Mouse (Mus musculus): ENCODE results near the gene Igfbp2. TPM values are rescaled to one million over a fixed set of nuclear protein-coding genes. Genes with fewer than 3 reads are reported as not detected.
A peak's percentile ranks its signal among the peaks of the same experiment; 100 is the strongest.

The Igfbp2 gene
- polyA plus RNA-seq, 1 experiment from 2014 or later = 290 TPM

DNA sequence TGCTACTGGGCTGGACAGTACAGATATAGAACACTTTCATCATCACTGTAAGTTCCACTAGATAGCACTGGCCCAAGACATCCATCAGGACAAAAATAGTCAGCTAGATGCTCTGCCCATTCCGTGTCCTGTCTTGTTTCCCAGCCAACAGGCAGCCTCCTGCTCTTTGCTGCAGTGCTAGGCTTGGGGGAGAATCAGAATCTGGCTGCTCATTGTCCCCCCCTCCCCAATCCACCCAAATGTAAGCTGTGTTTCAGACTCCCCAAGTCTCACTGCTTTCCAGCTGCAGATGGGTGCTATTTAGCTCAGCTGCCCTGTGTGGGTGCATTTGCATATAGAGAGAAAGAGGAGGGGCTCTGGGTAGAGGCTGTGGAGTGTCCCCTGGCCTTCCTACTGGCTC, 43.0 kb downstream of the Igfbp2 start:
- no peak overlapping the region for H3K4me3 ChIP-seq (ENCODE audit: low read depth, low read length)
- no peak for DNase-seq (ENCODE audit: low spot score)
- ATAC-seq (ENCODE audit: insufficient number of reproducible peaks, low FRiP score, low TSS enrichment, low read depth) = no peak
- no peak overlapping the region for H3K4me2 ChIP-seq (ENCODE audit: low read depth, severe bottlenecking)
- no peak overlapping the region for H3K27ac ChIP-seq (replicated peaks; ENCODE audit: low read depth, low read length)
- no peak overlapping the region for H3K9ac ChIP-seq (ENCODE audit: low read length)
- no peaks in the 10 kb centered on the region for H3K9me3 ChIP-seq (ENCODE audit: control insufficient read depth, low read length)
- 48% methylated on average over 1 of the region's 1 CpGs for WGBS
- peaks cover 17% of the 10 kb centered on the region for H3K4me1 ChIP-seq (ENCODE audit: control insufficient read depth, insufficient read depth, low read length)
- H3K36me3 ChIP-seq (ENCODE audit: control insufficient read depth, insufficient read depth, low read length) = no peaks in the 10 kb centered on the region
- H3K27me3 ChIP-seq (ENCODE audit: control insufficient read depth, insufficient read depth, low read length) = 0 out of 2 replicates have a peak, but pooled peaks cover 3% of the 10 kb centered on the region

DNA sequence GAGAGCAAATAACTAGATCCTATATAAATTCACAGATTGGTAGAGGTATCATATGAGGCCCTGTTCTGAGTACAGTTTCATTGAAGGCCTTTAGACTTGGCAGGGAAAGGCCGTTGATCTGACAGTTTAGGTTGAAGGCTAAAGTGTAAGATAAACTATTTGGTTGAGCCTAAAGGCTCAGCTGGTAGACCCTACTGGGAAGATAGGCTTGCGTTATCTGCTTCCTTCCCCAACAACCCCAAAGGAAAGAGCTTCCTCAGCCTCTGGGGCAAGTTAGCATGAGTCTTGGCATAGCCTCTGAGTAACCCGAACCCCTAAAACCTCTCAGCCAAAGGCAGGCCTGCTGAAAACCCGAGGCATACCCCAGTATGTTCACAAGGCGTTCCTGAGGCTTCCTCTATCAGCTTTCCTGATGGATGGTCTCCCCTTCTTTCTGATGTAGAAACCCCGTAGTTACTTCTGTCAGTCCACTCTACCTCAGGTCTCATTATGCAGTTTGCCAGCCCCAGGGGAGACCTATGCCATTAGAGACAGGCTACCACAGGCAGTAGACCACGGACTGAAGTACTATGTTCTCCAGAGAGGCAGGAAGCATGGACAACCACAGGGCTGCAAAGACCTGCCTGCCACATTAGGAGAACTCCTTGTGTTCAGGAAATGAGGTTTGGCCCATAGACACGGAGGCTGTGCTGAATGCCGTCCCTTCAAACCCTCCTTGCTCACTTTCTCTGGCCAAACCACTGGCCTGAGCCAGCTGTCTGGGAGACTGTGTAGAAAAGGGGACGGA, 44.3 kb downstream of the Igfbp2 start:
- Histone ChIP-seq H3K4me3 (ENCODE audit: low read depth, low read length) (no peak overlapping the region), H3K4me2 (ENCODE audit: low read depth, severe bottlenecking) (no peak overlapping the region), H3K27me3 (ENCODE audit: control insufficient read depth, insufficient read depth, low read length) (peaks cover 8% of the 10 kb centered on the region), H3K9me3 (ENCODE audit: control insufficient read depth, low read length) (no peaks in the 10 kb centered on the region), H3K9ac (ENCODE audit: low read length) (no peak overlapping the region), H3K4me1 (ENCODE audit: control insufficient read depth, insufficient read depth, low read length) (peaks cover 17% of the 10 kb centered on the region), H3K36me3 (ENCODE audit: control insufficient read depth, insufficient read depth, low read length) (no peaks in the 10 kb centered on the region), H3K27ac (replicated peaks; ENCODE audit: low read depth, low read length) (no peak overlapping the region)
- DNase-seq (ENCODE audit: low spot score) (no peak), ATAC-seq (ENCODE audit: insufficient number of reproducible peaks, low FRiP score, low TSS enrichment, low read depth) (no peak)
- 69% methylated on average over 10 of the region's 10 CpGs for WGBS

DNA sequence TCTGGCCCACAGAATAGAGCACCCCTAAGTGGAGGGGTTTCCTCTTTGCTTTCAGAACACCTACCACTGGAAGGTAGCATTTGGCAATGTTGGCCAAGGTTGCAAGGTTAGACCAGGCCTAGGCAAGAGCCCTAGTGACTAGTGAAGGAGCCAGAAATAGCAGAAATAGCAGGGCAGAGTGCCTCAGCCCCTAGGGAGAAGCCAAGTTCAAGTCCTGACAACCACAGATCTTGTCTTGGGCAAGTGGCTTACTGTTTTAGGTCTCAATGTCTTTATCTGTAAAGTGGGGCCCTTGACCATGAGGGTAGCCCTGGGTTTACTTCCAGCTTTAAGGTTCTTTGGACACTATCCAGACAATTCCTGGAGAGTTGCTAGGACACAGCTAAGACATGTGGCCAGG, 45.0 kb downstream of the Igfbp2 start:
- Histone ChIP-seq H3K9me3 (ENCODE audit: control insufficient read depth, low read length) (no peaks in the 10 kb centered on the region), H3K4me2 (ENCODE audit: low read depth, severe bottlenecking) (no peak overlapping the region; the same call in 1 of the 2 replicates), H3K27ac (replicated peaks; ENCODE audit: low read depth, low read length) (no peak overlapping the region), H3K4me3 (ENCODE audit: low read depth, low read length) (no peak overlapping the region), H3K27me3 (ENCODE audit: control insufficient read depth, insufficient read depth, low read length) (peaks cover 14% of the 10 kb centered on the region), H3K4me1 (ENCODE audit: control insufficient read depth, insufficient read depth, low read length) (peaks cover 19% of the 10 kb centered on the region), H3K9ac (ENCODE audit: low read length) (no peak overlapping the region), H3K36me3 (ENCODE audit: control insufficient read depth, insufficient read depth, low read length) (no peaks in the 10 kb centered on the region)
- no peak for DNase-seq (ENCODE audit: low spot score)
- no peak for ATAC-seq (ENCODE audit: insufficient number of reproducible peaks, low FRiP score, low TSS enrichment, low read depth)

DNA sequence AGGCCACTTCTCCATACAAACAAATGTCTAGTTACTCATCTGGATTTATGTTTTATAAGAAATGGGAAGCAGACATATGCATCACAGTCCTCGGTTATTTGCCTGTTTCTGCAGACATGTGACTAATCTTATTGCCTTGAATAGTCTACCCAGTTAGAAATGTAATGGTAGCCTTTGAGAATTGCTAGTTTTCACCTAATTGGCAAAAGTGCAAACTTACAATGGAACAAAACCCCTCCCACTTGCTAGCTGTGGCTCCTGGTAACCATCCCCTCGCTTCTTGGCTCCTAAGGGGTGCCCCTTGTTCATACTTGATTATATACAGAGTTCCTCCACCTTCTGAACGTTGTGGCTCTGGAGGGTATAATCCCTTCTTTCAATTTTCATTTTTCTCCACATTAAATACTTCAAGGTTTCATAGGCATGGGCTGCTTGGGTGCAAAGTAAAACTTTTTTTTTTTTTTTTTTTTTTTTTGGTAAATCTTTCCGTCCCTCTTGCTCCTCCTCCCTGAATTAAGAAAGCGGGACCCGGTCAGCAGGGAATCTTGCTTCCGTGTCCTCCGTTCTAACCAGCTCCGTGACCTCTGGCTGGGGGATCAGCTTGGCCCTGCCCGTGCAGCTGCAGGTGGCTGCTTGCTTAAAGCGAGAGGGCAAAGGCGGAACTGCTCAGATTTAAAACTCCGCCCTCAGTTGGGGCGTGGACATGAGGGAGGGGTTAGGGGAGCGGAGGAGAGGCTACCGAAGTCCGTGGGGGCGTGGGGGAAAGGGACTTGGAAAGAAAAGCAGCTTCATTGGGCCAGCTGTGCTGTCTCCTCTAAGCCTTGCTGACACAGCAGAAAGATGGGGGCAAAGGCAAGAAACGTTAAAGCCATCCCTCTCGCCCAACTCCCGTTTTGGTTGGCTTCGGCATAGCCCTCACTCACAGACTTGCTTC, 45.6 kb downstream of the Igfbp2 start:
- Histone ChIP-seq H3K36me3 (ENCODE audit: control insufficient read depth, insufficient read depth, low read length) (no peaks in the 10 kb centered on the region), H3K27me3 (ENCODE audit: control insufficient read depth, insufficient read depth, low read length) (peaks cover 14% of the 10 kb centered on the region), H3K4me1 (ENCODE audit: control insufficient read depth, insufficient read depth, low read length) (peaks cover 20% of the 10 kb centered on the region), H3K4me3 (ENCODE audit: low read depth, low read length) (peak overlapping the region; percentile 64), H3K9ac (ENCODE audit: low read length) (no peak overlapping the region), H3K9me3 (ENCODE audit: control insufficient read depth, low read length) (no peaks in the 10 kb centered on the region), H3K4me2 (ENCODE audit: low read depth, severe bottlenecking) (peak overlapping the region; percentile 85), H3K27ac (replicated peaks; ENCODE audit: low read depth, low read length) (no peak overlapping the region)
- ATAC-seq (ENCODE audit: insufficient number of reproducible peaks, low FRiP score, low TSS enrichment, low read depth) (peak; percentile 10; the same call in 1 of the 2 replicates), DNase-seq (ENCODE audit: low spot score) (peak; percentile 85)
- 7% methylated on average over 22 of the region's 22 CpGs for WGBS

DNA sequence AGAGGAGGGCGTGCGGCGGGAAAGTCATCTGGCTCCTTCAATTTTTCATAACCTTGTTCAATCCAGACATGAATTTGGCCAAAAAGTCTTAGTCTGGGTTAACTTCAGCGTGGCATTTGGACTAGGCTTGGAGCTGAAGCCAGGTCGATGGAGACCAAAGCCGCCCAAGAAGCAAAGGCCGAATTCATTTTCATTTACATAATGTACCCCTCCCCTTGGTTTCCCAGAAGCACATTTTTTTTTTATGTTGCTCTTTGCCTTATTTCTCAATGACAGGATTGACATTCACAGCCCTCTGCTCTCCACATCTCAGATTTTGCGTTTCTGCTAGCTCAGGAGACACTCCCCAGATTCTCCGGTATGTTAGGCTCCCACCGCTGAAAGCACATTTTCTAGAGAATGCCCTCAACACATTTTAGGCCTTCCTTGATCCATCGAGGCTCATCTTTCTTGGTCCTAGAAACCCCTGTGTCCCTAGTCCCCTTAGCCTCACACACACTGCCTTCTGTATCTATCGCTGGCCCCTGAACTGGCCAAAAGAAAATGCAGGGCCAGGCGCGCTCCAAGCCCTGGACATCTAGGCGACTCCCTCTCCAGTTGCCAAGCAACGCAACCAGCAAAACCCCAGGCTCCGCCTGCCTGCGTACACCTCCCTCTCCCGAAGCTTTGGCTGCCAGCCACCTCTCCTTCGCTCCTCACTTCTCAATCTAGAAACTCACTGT, 46.5 kb downstream of the Igfbp2 start:
- H3K27me3 ChIP-seq (ENCODE audit: control insufficient read depth, insufficient read depth, low read length) = peaks cover 14% of the 10 kb centered on the region
- peak overlapping the region; percentile 85 for H3K4me2 ChIP-seq (ENCODE audit: low read depth, severe bottlenecking)
- WGBS = under 1% methylated on average over 20 of the region's 20 CpGs
- H3K36me3 ChIP-seq (ENCODE audit: control insufficient read depth, insufficient read depth, low read length) = no peaks in the 10 kb centered on the region
- DNase-seq (ENCODE audit: low spot score) = peak; percentile 79
- H3K27ac ChIP-seq (replicated peaks; ENCODE audit: low read depth, low read length) = no peak overlapping the region
- H3K9ac ChIP-seq (ENCODE audit: low read length) = peak overlapping the region; percentile 30; the same call in 1 of the 2 replicates
- H3K4me3 ChIP-seq (ENCODE audit: low read depth, low read length) = peak overlapping the region; percentile 64
- ATAC-seq (ENCODE audit: insufficient number of reproducible peaks, low FRiP score, low TSS enrichment, low read depth) = peak; percentile 44; the same call in 1 of the 2 replicates
- H3K9me3 ChIP-seq (ENCODE audit: control insufficient read depth, low read length) = no peaks in the 10 kb centered on the region
- peaks cover 26% of the 10 kb centered on the region for H3K4me1 ChIP-seq (ENCODE audit: control insufficient read depth, insufficient read depth, low read length)

DNA sequence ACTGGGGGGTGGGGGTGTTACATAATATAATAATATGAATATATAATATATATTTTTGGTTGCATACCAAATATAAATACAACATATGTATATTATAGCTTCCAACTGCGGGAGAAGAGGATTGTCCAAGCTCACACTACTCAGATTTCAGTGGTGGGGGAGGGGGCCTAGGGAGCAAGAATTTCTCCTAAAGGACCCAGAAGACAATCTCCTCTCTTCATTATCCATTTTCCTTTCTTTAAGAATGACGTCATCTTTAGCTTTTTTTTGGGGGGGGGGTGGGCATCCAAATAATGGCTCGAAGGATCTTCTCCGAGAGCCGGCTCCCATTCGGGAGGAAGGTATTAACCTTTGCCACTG, 47.0 kb downstream of the Igfbp2 start:
- peak overlapping the region; percentile 64 for H3K4me3 ChIP-seq (ENCODE audit: low read depth, low read length)
- no peaks in the 10 kb centered on the region for H3K36me3 ChIP-seq (ENCODE audit: control insufficient read depth, insufficient read depth, low read length)
- H3K9me3 ChIP-seq (ENCODE audit: control insufficient read depth, low read length) = no peaks in the 10 kb centered on the region
- ATAC-seq (ENCODE audit: insufficient number of reproducible peaks, low FRiP score, low TSS enrichment, low read depth) (no peak), DNase-seq (ENCODE audit: low spot score) (no peak)
- H3K27ac ChIP-seq (replicated peaks; ENCODE audit: low read depth, low read length) = no peak overlapping the region
- H3K27me3 ChIP-seq (ENCODE audit: control insufficient read depth, insufficient read depth, low read length) = peaks cover 14% of the 10 kb centered on the region
- no peak overlapping the region for H3K9ac ChIP-seq (ENCODE audit: low read length)
- 0% methylated on average over 6 of the region's 6 CpGs for WGBS
- H3K4me1 ChIP-seq (ENCODE audit: control insufficient read depth, insufficient read depth, low read length) = peaks cover 21% of the 10 kb centered on the region; the same call in 1 of the 2 replicates
- H3K4me2 ChIP-seq (ENCODE audit: low read depth, severe bottlenecking) = peak overlapping the region; percentile 85

DNA sequence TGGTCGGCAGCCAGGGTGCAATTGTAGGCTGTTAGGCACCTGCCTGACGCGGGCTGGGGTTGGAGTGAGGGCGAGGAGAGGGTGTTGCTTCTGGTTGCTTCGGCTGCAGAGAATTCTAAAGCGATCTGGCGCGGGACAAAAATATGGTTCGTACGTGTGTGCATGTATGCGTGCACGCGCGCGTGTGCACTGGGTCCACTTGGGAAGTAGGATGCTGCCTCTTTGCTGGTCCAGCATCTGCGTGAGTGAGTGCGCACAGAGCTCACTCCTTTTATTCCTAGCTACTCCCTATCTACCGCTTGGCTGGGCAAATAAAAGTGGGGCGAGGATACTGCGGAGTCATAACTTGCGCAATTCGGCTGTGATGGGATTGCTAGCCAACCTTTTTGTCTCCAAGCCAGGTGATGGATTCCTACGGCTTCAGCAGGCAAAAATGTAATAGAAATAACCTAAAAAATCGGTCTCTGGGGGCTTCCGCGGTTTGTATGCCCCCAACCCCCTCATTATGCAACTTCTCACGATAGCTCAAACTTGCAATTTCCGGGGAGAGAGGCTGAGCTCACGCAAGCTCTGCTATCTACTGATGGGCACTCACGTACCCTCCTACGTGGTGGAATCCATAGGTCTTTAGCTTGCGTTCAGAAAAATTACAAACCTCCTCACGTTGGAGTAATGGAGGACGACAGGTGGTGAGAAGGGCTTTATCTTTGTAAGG, 47.6 kb downstream of the Igfbp2 start:
- Histone ChIP-seq H3K4me1 (ENCODE audit: control insufficient read depth, insufficient read depth, low read length) (peaks cover 20% of the 10 kb centered on the region; the same call in 1 of the 2 replicates), H3K4me3 (ENCODE audit: low read depth, low read length) (peak overlapping the region; percentile 64), H3K4me2 (ENCODE audit: low read depth, severe bottlenecking) (peak overlapping the region; percentile 85), H3K27me3 (ENCODE audit: control insufficient read depth, insufficient read depth, low read length) (peaks cover 14% of the 10 kb centered on the region), H3K27ac (replicated peaks; ENCODE audit: low read depth, low read length) (no peak overlapping the region), H3K9ac (ENCODE audit: low read length) (no peak overlapping the region), H3K9me3 (ENCODE audit: control insufficient read depth, low read length) (no peaks in the 10 kb centered on the region), H3K36me3 (ENCODE audit: control insufficient read depth, insufficient read depth, low read length) (no peaks in the 10 kb centered on the region)
- WGBS = under 1% methylated on average over 34 of the region's 34 CpGs
- ATAC-seq (ENCODE audit: insufficient number of reproducible peaks, low FRiP score, low TSS enrichment, low read depth) (no peak), DNase-seq (ENCODE audit: low spot score) (peak; percentile 57)

Data from limb, embryonic 11.5 days (tissue).